Mouse (Mus musculus): Measurements from ENCODE around the gene Sec31a. TPM values are rescaled to one million over a fixed set of nuclear protein-coding genes. Genes with fewer than 3 reads are reported as not detected.

Gene Sec31a
- polyA plus RNA-seq (2014; fragmentation: Illumina TruSeq; extraction: RNeasy Lipid Tissue Mini Kit (QIAGEN cat#74804); ENCODE audit: low read depth, low replicate concordance), result 130 TPM

DNA sequence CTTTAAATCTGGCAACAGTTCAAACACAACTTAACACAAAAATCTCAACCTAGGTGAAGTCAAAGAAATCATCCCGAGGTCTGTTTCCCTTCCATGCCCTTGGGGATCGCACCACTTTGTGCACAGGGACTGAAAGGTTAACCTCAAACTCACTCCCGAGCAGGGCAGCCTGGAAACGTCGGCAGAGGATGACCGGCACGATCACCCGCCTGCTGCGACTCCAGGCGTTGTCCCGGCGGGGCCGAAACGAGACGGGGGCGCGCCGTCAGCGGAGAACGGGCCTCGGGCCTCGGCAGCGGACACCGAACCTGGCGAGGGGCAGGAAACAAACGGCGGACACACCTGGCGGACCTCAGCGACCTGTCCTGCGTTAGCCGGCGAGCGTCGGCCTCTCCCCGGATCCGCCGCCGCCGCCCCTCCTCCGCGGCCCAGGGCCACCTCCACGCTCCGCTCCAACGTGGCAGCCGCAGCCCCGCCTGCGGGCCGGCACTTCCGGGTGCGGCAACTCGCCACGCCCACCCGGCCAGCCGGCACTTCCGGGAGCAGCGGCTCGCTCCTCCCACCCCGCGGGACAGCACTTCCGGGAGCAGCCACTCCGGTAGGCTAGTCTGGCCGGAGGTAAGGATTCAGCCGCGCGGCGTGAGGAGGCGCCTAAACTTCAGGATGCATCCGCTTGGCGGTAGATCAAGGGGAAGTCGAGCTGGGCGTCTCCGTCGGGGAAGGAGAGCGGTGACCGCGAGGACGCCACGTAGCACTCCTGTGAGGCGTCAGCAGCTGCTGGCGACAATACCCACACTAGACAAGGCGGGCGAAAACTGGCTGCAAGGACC lies at the start of gene Sec31a:
Sec31a (minus strand) TSS at position 474 of the 830 bp plus-strand sequence.

Other genes with a start within 250 kb of the Sec31a start
- 24.2 TPM for gene Lin54, start 84.4 kb upstream of the Sec31a start, polyA plus RNA-seq (2014; fragmentation: Illumina TruSeq; extraction: RNeasy Lipid Tissue Mini Kit (QIAGEN cat#74804); ENCODE audit: low read depth, low replicate concordance)
- 321 TPM for gene Cops4, start 102.1 kb upstream of the Sec31a start, polyA plus RNA-seq (2014; fragmentation: Illumina TruSeq; extraction: RNeasy Lipid Tissue Mini Kit (QIAGEN cat#74804); ENCODE audit: low read depth, low replicate concordance)
- gene Plac8, start 156.0 kb upstream of the Sec31a start, polyA plus RNA-seq (2014; fragmentation: Illumina TruSeq; extraction: RNeasy Lipid Tissue Mini Kit (QIAGEN cat#74804); ENCODE audit: low read depth, low replicate concordance), result 7.1 TPM